Mouse (Mus musculus): ENCODE results near the gene Fndc3b. TPM values are rescaled to one million over a fixed set of nuclear protein-coding genes. Genes with fewer than 3 reads are reported as not detected.

Fndc3b gene
- polyA plus RNA-seq, 1 experiment from 2014 or later = 13.3 TPM

GRCm38 (mm10) chr3:27667280-27667679 lies 43.8 kb downstream of the Fndc3b start:
- H3K9me3 ChIP-seq (ENCODE audit: control insufficient read depth) = no peaks in the 10 kb centered on the region
- no peak overlapping the region for H3K9ac ChIP-seq (ENCODE audit: low read depth, low read length)
- no peak overlapping the region for H3K4me2 ChIP-seq (replicated peaks; ENCODE audit: low read depth)
- no peak for TF ChIP-seq CTCF (IDR thresholded peaks at IDR 0.05; ENCODE audit: low read depth)
- H3K36me3 ChIP-seq (ENCODE audit: control insufficient read depth, insufficient read depth) = no peaks in the 10 kb centered on the region
- ATAC-seq = no peak
- WGBS = 51% methylated on average over 4 of the region's 4 CpGs
- no peak overlapping the region for H3K4me3 ChIP-seq (ENCODE audit: low read depth, low read length)
- 0 out of 2 replicates have a peak, but pooled peaks cover 8% of the 10 kb centered on the region for H3K4me1 ChIP-seq (replicated peaks; ENCODE audit: control insufficient read depth, insufficient read depth, low read length)
- no peaks in the 10 kb centered on the region for H3K27me3 ChIP-seq (replicated peaks; ENCODE audit: control insufficient read depth, insufficient read depth, low read length)
- H3K27ac ChIP-seq (ENCODE audit: low read depth, low read length) = no peak overlapping the region

- Histone ChIP-seq H3K36me3 (ENCODE audit: control insufficient read depth, insufficient read depth) (no peaks in the 10 kb centered on the region), H3K4me2 (replicated peaks; ENCODE audit: low read depth) (peak overlapping the region; percentile 18; the same call in 1 of the 2 replicates), H3K27ac (ENCODE audit: low read depth, low read length) (no peak overlapping the region), H3K27me3 (replicated peaks; ENCODE audit: control insufficient read depth, insufficient read depth, low read length) (no peaks in the 10 kb centered on the region), H3K9ac (ENCODE audit: low read depth, low read length) (no peak overlapping the region), H3K9me3 (ENCODE audit: control insufficient read depth) (no peaks in the 10 kb centered on the region), H3K4me1 (replicated peaks; ENCODE audit: control insufficient read depth, insufficient read depth, low read length) (0 out of 2 replicates have a peak, but pooled peaks cover 8% of the 10 kb centered on the region), H3K4me3 (ENCODE audit: low read depth, low read length) (no peak overlapping the region)
- TF ChIP-seq CTCF (IDR thresholded peaks at IDR 0.05; ENCODE audit: low read depth) = peak; percentile 53
- 0% methylated on average over 1 of the region's 1 CpGs for WGBS
- ATAC-seq = peak; percentile 84
These were observed 45.8 kb downstream of the Fndc3b start for GRCm38 (mm10) chr3:27665338-27665737.

GRCm38 (mm10) chr3:27663221-27663620 lies 47.9 kb downstream of the Fndc3b start:
- ATAC-seq = no peak
- Histone ChIP-seq H3K4me3 (ENCODE audit: low read depth, low read length) (no peak overlapping the region), H3K27me3 (replicated peaks; ENCODE audit: control insufficient read depth, insufficient read depth, low read length) (no peaks in the 10 kb centered on the region), H3K4me1 (replicated peaks; ENCODE audit: control insufficient read depth, insufficient read depth, low read length) (0 out of 2 replicates have a peak, but pooled peaks cover 8% of the 10 kb centered on the region), H3K4me2 (replicated peaks; ENCODE audit: low read depth) (no peak overlapping the region), H3K36me3 (ENCODE audit: control insufficient read depth, insufficient read depth) (no peaks in the 10 kb centered on the region), H3K9ac (ENCODE audit: low read depth, low read length) (no peak overlapping the region), H3K9me3 (ENCODE audit: control insufficient read depth) (no peaks in the 10 kb centered on the region), H3K27ac (ENCODE audit: low read depth, low read length) (no peak overlapping the region)
- WGBS = 51% methylated on average over 5 of the region's 5 CpGs
- no peak for TF ChIP-seq CTCF (IDR thresholded peaks at IDR 0.05; ENCODE audit: low read depth)

- Histone ChIP-seq H3K9me3 (ENCODE audit: control insufficient read depth) (no peaks in the 10 kb centered on the region), H3K9ac (ENCODE audit: low read depth, low read length) (no peak overlapping the region), H3K27me3 (replicated peaks; ENCODE audit: control insufficient read depth, insufficient read depth, low read length) (no peaks in the 10 kb centered on the region), H3K27ac (ENCODE audit: low read depth, low read length) (no peak overlapping the region), H3K36me3 (ENCODE audit: control insufficient read depth, insufficient read depth) (no peaks in the 10 kb centered on the region), H3K4me2 (replicated peaks; ENCODE audit: low read depth) (no peak overlapping the region), H3K4me3 (ENCODE audit: low read depth, low read length) (no peak overlapping the region), H3K4me1 (replicated peaks; ENCODE audit: control insufficient read depth, insufficient read depth, low read length) (0 out of 2 replicates have a peak, but pooled peaks cover 5% of the 10 kb centered on the region)
- TF ChIP-seq CTCF (IDR thresholded peaks at IDR 0.05; ENCODE audit: low read depth) = no peak
- no peak for ATAC-seq
- 82% methylated on average over 4 of the region's 4 CpGs for WGBS
These were observed 52.8 kb downstream of the Fndc3b start for GRCm38 (mm10) chr3:27658198-27658763.

- Histone ChIP-seq H3K27me3 (replicated peaks; ENCODE audit: control insufficient read depth, insufficient read depth, low read length) (no peaks in the 10 kb centered on the region), H3K36me3 (ENCODE audit: control insufficient read depth, insufficient read depth) (no peaks in the 10 kb centered on the region), H3K27ac (ENCODE audit: low read depth, low read length) (no peak overlapping the region), H3K4me2 (replicated peaks; ENCODE audit: low read depth) (no peak overlapping the region), H3K9ac (ENCODE audit: low read depth, low read length) (no peak overlapping the region), H3K4me3 (ENCODE audit: low read depth, low read length) (no peak overlapping the region), H3K4me1 (replicated peaks; ENCODE audit: control insufficient read depth, insufficient read depth, low read length) (no peaks in the 10 kb centered on the region), H3K9me3 (ENCODE audit: control insufficient read depth) (no peaks in the 10 kb centered on the region)
- WGBS = 51% methylated on average over 7 of the region's 7 CpGs
- ATAC-seq = no peak
- TF ChIP-seq CTCF (IDR thresholded peaks at IDR 0.05; ENCODE audit: low read depth) = no peak
These were observed 54.2 kb downstream of the Fndc3b start for GRCm38 (mm10) chr3:27656764-27657390.

GRCm38 (mm10) chr3:27655673-27656072 lies 55.4 kb downstream of the Fndc3b start:
- Histone ChIP-seq H3K27ac (ENCODE audit: low read depth, low read length) (no peak overlapping the region), H3K36me3 (ENCODE audit: control insufficient read depth, insufficient read depth) (no peaks in the 10 kb centered on the region), H3K4me2 (replicated peaks; ENCODE audit: low read depth) (no peak overlapping the region), H3K4me3 (ENCODE audit: low read depth, low read length) (no peak overlapping the region), H3K27me3 (replicated peaks; ENCODE audit: control insufficient read depth, insufficient read depth, low read length) (no peaks in the 10 kb centered on the region), H3K9me3 (ENCODE audit: control insufficient read depth) (no peaks in the 10 kb centered on the region), H3K4me1 (replicated peaks; ENCODE audit: control insufficient read depth, insufficient read depth, low read length) (no peaks in the 10 kb centered on the region), H3K9ac (ENCODE audit: low read depth, low read length) (no peak overlapping the region)
- ATAC-seq = no peak
- WGBS = 78% methylated on average over 4 of the region's 4 CpGs
- no peak for TF ChIP-seq CTCF (IDR thresholded peaks at IDR 0.05; ENCODE audit: low read depth)
